Mouse (Mus musculus): ENCODE measurements around the gene Eef2kmt.

DNA sequence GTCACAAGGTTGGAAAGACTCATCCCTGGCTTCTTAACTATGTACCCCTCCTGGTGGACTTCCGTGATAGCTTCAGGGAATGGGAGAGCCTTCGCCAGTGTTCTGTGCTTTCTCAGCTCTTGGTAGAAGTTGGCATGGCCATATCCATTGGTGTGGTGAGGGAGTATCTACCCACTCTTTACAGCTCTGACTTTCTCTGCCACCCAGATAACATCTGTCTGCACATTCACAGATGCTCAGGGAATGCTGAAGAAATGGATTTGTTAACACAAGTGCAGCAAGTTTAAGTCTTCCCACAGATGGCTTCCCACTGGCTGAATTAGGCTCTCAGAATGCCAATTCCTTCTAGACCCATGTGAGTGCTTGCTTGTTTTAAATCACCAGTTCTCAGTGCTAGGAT is 41.7 kb downstream of the Eef2kmt start:
- no peak for TF ChIP-seq CTCF (IDR thresholded peaks at IDR 0.05; ENCODE audit: control insufficient read depth, insufficient read depth, low read length)
- no peak for TF ChIP-seq POLR2A (IDR thresholded peaks at IDR 0.05; ENCODE audit: borderline replicate concordance, control insufficient read depth, low read depth, low read length)
